Mouse (Mus musculus): Measurements from ENCODE around the gene Pde9a. TPM values are rescaled to one million over a fixed set of nuclear protein-coding genes. Genes with fewer than 3 reads are reported as not detected.

Gene Pde9a
- 7.4 and 8.1 TPM in 2 replicates for polyA plus RNA-seq (2021; fragmentation: Nextera tagmentation)
- long read RNA-seq, experiment 1, transcript Pde9a-201 (19 exons, 2,089 nt): major isoform, 16 of 20 reads
- long read RNA-seq, experiment 1, partial matches to known transcripts: 2 of 20 reads
- long read RNA-seq, experiment 1, other reads (novel, unspliced or antisense): 0 of 20 reads
- long read RNA-seq, experiment 2, transcript Pde9a-203 (19 exons, 1,891 nt): minor isoform, 7 of 44 reads
- long read RNA-seq, experiment 2, transcript Pde9a-201 (19 exons, 2,089 nt): major isoform, 24 of 44 reads
- long read RNA-seq, experiment 2, partial matches to known transcripts: 4 of 44 reads
- long read RNA-seq, experiment 2, other reads (novel, unspliced or antisense): 9 of 44 reads

DNA sequence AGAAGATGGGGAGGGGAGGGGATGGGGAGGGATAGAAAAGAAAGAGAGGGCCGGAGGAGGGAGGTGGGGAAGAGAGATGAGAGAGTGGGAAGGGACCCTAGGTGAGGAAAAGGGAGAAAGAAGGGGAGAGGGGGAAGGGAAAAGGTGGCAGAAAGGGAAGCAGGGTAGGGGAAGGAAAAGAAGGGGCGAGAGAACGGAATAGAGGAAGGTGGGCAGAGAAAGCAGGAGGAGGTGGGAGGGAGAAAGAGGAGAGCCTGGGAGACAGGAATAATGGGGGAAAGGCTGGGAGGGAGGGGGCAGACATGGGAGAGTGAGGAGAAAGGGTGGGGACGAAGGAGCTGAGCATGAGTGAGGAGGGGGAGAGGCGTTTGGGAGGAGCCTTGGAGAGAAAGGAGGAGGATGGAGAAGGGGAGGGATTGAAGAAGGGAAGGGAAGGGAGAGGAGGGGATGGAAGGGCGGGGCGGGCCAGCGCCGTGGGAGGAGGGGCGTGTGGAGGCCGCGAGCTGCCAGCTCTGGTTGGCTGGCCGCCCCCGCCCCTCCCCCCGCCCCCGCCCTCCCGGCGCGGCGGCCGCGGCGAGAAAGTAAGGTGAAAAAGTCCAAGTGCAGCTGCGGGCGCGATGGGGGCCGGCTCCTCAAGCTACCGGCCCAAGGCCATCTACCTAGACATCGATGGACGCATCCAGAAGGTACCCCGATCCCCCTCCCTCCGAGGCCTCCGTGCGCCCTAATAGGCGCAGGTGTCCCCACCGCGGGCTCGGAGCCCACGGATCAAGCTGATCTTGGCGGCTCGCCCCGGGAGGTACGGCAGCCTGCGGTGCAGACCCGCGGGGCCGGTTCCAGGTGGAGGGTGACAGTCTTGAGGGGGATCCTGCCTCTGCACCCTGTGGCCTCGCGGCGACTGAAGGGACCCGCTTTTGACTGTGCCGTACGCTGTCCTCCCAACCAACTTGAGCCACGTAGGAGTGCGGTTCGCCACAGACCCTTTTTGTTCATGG, at the start of gene Pde9a:
Gene Pde9a, plus strand, starts transcription at position 540 of the 995 bp plus-strand sequence.

DNA sequence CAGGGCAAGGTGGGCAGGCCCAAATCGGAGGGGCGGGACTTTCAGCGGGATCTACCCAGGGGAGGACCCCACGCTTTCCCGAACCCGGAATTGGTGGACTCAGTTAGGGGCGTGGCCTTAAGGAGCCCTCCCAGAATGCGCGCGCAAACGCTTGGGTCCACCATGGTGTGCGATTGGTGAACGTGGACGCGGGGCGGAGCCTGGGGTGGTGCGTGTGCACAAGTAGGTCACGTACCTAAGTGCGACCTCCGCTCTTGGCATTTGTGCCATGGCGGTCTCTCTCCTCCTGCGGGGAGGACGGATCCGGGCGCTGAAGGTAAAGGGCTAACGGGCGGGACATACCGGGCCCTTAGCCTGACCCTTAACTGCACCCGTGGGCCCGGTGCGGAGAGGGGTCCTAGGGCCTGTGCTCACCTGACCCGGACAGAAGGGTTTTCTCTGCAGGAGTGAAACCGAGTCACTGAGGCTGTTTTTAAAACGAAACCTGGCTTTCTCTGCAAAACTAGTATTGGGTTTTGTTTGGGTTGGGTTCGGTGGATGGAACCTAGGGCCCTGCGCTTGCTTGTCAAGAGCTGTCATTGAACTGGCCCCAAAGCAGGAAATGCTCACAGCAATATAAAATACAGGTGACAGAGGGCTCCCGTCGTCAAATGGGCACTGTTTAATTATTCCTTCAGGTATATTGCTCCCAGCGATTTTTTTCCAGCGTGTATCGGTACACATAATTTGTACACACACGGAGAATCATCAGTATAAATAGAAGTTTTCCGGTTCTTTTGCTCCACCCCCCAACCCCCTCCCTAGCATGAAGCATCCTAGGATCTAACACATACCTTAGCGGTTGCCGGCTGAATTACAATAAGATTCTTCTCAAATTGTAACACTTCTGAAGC, 134.2 kb downstream of the Pde9a start, which contains the start of the genes Wdr4 and Ndufv3:
Gene Wdr4, minus strand, starts transcription at position 35 of the 893 bp plus-strand sequence.
Gene Ndufv3, plus strand, starts transcription at position 170 of the 893 bp plus-strand sequence.

Other genes with a start within 250 kb of the Pde9a start
- gene Tff2, start 241.9 kb upstream of the Pde9a start, polyA plus RNA-seq (2021; fragmentation: Nextera tagmentation): not detected in 2 replicates
- gene Tff1, start 220.9 kb upstream of the Pde9a start, polyA plus RNA-seq (2021; fragmentation: Nextera tagmentation): not detected in 2 replicates
- 0.06 TPM in 1 of 2 replicates, not detected in the other for gene Tmprss3, start 187.2 kb upstream of the Pde9a start, polyA plus RNA-seq (2021; fragmentation: Nextera tagmentation)
- gene Ubash3a, start 178.3 kb upstream of the Pde9a start, polyA plus RNA-seq (2021; fragmentation: Nextera tagmentation): 0.58 and 0.65 TPM in 2 replicates
- 8.4 and 23.0 TPM in 2 replicates for gene Rsph1, start 108.8 kb upstream of the Pde9a start, polyA plus RNA-seq (2021; fragmentation: Nextera tagmentation)
- 4.6 and 6.1 TPM in 2 replicates for gene Slc37a1, start 99.4 kb upstream of the Pde9a start, polyA plus RNA-seq (2021; fragmentation: Nextera tagmentation)
- 17.6 and 17.9 TPM in 2 replicates for gene Wdr4, start 133.8 kb downstream of the Pde9a start, polyA plus RNA-seq (2021; fragmentation: Nextera tagmentation)
- gene Ndufv3, start 133.9 kb downstream of the Pde9a start, polyA plus RNA-seq (2021; fragmentation: Nextera tagmentation): 884 and 1,016 TPM in 2 replicates
- 5.5 and 6.5 TPM in 2 replicates for gene Pknox1, start 178.5 kb downstream of the Pde9a start, polyA plus RNA-seq (2021; fragmentation: Nextera tagmentation)

Measured in layer of hippocampus, adult 6 months (tissue).